Mouse (Mus musculus) adrenal gland, adult 8-10 months (tissue): ENCODE results near the gene Hexdc. TPM values are rescaled to one million over a fixed set of nuclear protein-coding genes. Genes with fewer than 3 reads are reported as not detected.

Source experiments
- DNase-seq: peaks from one replicate; pipeline ENCODE4 v3.0.0; 2022
- total RNA-seq, 4 experiments: library from RNA; stranded (reverse); gene quantifications; 2 replicates each; pipeline ENCODE4 v1.2.4; 2022

Gene Hexdc
- total RNA-seq = 10 to 100 TPM; 12.5 to 24.4 (median 17.6) TPM

GRCm38 (mm10) chr11:121204161-121205006, at the start of gene Hexdc, which contains the start of gene Ogfod3:
Gene Hexdc (plus strand): TSS chr11:121204433.
Gene Ogfod3 (minus strand): TSS chr11:121204711.
- DNase-seq = peak; percentile 91

DNA sequence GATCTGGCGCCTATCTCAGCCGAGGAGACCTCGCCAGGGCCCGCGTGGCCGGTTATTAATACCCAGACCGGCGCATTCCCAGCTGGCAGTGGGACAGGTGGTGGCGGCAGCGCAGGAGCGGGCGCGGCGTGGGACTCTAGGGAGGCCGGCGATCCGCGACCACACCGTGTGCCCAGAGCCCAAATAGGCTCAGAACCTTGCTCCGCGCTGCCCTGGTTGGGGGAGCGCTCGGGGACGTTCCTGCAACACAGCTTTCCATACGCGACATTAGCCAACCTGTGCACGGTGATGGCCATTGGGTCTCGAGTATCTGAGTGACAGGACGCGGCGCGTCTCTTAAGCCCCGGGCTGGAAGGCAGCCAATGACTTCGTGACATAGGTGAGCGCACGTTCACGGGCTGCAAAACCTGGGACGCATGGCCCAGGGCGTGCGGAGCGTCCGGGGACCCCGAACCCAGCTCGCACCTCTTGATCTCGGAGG, 47.8 kb upstream of the Hexdc start:
- DNase-seq = no peak

DNA sequence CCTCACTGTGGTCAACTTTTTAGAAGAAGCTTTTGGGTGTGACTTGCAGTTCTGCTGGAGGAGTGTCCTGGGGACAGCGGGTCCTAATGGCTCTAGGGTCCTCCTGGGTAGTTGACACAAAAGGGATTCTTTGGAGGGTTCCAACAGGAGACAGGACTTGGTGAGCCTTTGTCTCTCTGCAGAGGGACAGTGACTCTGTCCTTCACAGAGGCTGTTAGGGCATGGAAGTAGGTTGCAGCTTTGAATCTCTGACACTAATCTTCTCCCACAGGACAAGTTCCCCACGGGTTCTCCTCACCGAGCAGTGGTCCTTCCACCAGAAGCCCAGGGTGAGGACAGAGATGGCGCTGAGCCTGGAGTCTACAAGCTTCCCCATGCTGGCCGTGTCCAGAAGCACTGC, 44.3 kb upstream of the Hexdc start, which contains the start of gene Uts2r:
Gene Uts2r (plus strand): TSS at position 301 of the 400 bp plus-strand sequence.
- no peak for DNase-seq

- DNase-seq = no peak
Measured at GRCm38 (mm10) chr11:121160636-121161346, 43.4 kb upstream of the Hexdc start.

- no peak for DNase-seq
Measured at GRCm38 (mm10) chr11:121163751-121164150, 40.5 kb upstream of the Hexdc start.

DNA sequence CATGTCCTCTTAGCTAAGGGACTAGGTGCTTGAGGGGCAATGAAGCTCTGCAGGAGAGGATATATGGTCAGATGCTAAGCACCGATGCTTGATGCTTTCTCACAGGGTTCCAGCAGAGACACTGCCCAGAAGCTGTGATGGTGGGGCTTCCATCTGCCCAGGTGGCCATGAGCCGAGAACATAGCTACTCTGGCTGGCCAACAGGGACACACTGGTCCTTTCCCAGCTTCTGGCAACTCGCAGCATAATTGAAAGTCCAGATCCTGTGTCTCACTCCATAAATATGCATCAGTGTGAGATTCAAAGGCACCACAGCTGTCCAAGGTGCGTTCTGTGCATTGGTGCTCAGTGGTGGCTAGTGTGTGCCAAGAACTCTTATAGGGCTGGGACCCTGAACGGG, 31.0 kb upstream of the Hexdc start:
- no peak for DNase-seq

- no peak for DNase-seq
Measured at GRCm38 (mm10) chr11:121174234-121174633, 30.0 kb upstream of the Hexdc start.

GRCm38 (mm10) chr11:121176285-121177270, 27.7 kb upstream of the Hexdc start:
- peak; percentile 38 for DNase-seq

DNA sequence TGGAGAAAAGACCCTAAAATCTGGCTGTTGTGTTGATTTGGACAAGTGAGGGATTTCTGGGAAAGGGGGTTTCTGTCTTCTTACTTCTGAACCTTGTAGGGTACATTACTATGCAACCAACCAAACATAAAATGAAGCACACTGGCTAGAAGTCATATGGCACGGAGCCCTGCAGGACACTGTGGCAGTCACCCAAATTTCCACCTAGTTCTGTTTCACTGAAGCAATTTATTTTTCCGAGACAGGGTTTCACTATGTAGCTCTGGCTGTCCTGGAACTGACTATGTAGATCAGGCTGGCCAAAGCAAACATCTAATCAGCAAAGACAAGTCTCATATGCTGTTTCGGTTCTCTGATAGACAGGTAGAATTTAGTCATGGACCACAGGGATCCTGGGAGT, 14.6 kb upstream of the Hexdc start:
- no peak for DNase-seq

GRCm38 (mm10) chr11:121192742-121193141, 11.5 kb upstream of the Hexdc start:
- no peak for DNase-seq

- no peak for DNase-seq
Measured at GRCm38 (mm10) chr11:121193415-121193814, 10.8 kb upstream of the Hexdc start.

GRCm38 (mm10) chr11:121198622-121199021, 5.6 kb upstream of the Hexdc start:
- no peak for DNase-seq

GRCm38 (mm10) chr11:121199851-121200250, 4.4 kb upstream of the Hexdc start:
- DNase-seq = no peak

- no peak for DNase-seq
Measured at GRCm38 (mm10) chr11:121200781-121201180, 3.5 kb upstream of the Hexdc start.

GRCm38 (mm10) chr11:121201436-121202198, 2.6 kb upstream of the Hexdc start:
- no peak for DNase-seq

- no peak for DNase-seq
Measured at GRCm38 (mm10) chr11:121203859-121204160, 423 bp upstream of the Hexdc start.

GRCm38 (mm10) chr11:121216831-121217230, 12.6 kb downstream of the Hexdc start:
- no peak for DNase-seq

GRCm38 (mm10) chr11:121219776-121220175, 15.5 kb downstream of the Hexdc start:
- DNase-seq = no peak

- DNase-seq = no peak
Measured at GRCm38 (mm10) chr11:121220771-121221170, 16.5 kb downstream of the Hexdc start.

DNA sequence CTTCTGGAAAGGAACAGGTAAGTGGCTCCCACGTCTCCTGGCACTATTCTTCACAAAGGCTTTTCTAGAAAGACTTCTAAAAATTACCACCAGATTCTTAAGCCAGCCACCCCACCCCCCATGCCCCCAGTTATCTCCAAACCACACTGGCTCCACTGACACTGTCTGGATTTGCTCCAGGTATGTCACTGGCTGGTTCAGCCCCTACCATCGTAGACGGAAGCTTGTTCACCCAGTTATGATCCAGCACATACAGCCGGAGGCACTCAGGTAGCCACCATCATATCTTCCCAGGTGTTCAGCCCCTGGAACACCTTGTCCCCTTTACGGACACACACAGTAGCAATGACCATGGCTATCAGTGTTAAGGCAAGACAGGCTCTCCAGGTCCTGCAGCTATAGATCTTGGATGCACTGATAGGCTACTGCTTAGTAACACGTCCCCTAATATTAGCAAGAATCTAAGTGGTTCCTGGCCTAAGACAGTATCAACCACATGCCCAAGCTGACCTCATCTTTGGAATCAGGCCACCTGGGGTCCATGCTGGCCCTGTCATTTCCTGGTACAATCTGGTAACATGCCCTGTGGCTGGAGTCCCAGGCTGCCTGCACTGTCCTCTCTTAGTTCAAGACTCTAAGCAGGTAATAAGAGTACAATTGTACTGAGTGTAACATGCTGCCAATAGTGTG, 17.2 kb downstream of the Hexdc start:
- DNase-seq = no peak
